Mouse (Mus musculus) 3134 (cell line): ENCODE results near the gene Crybb1.

ENCODE experiments used
- DNase-seq: peaks from one replicate; pipeline ENCODE4 v3.0.0-alpha.2; 2011; ENCODE audit warnings: low spot score; ENCODE audit not compliant: insufficient read length; ENCODE audit errors: extremely low read depth

Crybb1 gene

DNA sequence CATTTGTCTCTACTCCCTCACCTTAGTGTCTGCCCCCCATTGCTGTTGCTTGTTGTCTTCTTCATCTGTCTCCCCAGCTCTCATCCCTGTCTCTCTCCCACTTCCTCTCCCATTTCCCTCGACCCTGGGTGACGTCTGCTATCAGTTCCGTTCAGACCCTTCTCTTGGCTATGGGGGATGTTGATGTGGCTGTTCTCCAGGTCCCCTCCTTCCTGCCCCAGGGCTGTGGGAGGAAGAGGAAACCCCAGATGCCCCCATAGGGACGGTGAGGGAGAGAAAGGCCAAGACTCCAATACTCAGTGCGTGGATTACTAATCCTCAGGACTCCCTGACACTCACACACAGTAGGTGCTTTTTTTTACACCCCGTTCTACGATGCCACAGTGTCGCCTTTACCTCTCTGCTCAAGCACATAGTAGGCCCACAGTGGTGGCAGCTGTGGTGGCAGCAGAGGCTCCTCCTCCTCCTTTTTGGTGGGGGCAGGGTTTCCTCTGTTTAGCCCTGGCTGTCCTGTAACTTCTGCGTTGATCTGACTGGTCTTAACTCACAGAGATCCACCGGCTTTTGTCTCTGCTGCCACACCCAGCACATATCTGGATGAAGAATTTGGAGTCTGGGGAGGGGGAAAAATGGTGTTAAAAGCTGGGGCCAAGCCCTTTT, 28.1 kb downstream of the Crybb1 start:
- no peak for DNase-seq

DNA sequence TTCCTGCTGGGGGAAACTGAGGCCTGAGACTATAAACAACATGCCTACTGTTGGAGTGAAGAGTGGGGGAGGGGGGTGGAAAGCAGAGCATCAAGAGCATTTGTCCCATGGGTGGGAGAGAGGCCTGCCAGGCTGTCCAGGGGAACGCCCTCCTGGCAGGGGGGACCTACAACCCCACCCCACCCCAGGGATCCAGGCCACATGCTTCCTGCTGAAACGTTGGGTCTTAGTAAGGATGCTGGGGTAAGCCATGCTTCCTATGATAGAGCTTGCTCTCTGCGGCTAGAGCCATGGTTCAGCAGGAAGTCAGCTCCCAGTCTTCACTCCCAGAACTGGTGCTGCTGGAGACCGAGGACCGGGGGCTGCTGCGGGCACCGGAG, 28.6 kb downstream of the Crybb1 start:
- DNase-seq = no peak

DNA sequence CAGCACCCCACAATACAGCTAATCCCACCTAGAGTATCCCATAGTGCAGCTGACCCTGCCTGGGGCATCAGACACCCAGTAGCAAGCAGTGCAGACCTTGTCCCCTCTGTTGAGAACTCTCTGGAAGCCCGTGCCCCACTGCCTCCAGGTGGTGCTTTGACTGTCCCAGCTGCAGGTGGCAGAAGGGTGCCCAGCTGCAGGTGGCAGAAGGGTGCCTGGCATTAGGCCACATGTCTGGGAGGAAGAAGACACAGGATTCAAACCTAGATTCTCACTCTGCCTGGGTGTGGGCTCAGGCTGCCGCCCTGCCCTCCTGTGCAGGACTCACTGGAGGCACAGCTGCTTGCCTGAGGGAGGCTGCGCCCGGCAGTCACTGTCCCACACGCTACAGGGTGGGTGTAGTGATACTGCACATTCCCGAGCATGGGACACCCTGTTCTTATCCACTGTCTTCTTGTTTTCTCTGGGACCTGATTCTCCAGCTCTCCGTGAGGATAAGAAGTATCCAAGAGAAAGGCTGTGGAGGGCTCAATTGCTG, 30.0 kb downstream of the Crybb1 start:
- no peak for DNase-seq

DNA sequence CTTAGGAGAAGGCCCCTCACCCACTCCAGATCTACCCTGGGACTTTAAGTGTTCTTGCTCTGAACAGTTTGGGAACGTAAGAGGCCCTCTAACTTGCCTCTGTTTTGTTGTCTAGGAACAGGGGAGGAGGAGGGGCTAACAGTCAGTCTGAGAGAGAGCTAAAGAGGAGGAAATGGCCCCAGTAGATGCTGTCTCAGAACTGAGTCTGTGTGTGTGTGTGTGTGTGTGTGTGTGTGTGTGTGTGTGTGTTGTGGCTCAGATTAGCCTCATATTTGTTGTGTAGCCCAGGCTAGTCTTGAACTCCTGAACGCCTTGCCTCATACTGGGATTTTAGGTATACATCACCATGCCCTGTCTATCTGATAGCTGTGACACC, 31.0 kb downstream of the Crybb1 start:
- no peak for DNase-seq

DNA sequence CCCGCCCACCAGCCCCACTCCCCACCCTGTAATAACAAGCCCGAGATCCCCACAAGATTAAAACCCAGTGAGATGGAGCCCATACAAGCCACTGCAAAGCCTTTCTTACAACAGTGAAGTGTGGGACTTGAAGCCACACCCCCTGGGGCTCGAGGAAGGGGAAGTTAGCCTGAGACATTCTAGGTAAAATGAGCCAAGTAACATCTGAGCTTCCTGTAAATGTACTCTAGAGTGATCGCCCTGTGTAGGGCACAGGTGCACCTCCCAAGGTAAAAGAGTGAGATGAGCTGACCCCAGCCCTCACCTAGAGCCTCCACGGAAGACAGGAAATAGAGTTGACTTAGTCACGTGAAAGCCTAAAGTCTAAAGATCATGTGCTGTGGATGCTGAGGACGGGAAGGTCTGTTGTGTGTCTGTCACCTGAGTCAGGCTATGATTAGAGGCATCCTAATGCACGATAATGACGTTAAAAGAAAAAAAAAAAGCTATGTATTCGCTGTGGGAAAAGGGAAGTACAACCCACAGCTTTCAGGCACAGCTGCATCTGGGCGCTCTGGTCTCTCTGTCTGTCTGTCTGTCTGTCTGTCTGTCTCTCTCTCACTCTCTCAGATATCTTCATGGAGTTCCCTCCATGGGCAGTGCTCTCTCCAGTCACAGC, 31.5 kb downstream of the Crybb1 start:
- no peak for DNase-seq

DNA sequence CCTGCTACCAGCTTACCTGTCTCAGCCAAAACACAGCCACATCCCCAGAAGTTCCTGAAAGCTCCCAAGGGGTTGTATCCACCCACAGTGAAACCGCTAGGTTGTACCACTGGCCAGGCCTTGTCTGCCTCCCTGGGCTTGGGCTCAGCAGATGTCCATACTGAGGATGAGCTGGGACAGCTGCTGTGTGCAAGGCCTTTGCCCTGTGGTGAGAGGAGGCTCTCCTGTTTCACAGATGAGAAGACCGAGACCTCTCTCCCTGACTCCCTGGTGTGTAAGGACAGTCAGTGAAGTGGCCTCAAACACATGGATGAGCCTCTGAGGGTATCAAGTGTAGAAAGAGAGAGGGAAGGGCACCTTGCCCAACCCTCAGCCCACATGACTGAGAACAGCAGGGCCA, 32.0 kb downstream of the Crybb1 start:
- DNase-seq = no peak

DNA sequence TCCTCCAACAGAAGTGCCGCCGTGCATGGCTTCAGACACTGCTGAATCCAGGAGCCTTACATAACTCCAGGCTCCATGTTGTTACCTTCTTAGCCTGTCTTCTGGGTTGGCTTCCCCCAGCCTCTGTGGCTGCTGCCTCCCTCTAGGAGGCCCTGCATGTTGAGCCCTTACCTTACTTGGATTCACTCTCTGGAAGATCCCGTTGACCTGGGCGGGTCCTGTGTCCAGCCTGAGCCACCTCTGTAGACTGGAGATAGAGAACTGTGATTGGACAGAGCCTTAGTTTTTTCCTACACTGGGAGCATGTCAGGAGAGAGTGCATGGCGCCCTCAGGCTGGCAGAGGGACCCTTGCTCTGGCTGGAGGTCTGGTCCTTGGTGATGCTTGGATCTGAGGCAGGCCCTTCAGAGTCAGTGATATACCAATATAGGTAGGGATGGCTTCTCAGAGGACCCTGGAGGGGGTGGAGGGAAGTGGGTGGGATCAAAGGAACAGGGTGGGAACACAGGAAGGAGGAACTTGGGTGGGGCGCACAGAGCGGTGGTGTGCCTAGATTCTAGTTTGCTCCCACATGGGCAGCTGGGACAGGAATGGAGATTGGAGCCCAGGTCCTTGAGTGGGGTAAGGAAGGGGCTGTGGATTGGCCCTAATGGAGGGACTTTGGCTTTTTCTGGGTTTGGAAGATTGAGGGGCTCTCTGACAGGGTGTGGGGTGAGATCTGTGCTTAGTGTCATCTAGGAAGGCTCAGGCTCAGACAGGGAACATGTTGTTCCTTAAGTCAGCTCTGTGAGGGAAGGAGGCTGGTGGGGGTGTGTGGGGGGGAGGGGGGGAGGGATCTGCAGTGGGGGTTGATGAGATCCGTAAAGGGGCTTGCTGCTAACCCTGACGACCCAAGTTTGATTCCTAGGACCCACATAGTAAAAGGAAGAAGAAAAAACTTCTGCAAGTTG, 32.9 kb downstream of the Crybb1 start:
- DNase-seq = no peak

DNA sequence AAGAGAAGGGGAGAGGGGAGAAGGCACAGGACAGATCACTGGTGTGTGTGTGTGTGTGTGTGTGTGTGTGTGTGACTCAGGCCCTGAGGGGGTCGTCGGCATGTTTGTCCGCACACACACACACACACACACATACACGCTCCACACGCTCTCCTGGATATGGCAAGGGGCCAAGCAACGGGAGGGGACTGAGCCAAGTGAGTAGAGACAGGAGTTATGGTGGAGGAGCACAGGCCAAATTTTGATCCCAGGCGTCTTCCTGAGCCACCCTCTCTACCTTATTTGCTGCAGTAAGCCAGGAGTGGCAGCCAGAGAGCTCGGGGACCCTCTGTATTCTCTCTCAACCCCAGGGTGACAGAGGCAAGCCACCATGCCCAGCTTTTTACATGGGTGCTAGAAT, 33.6 kb downstream of the Crybb1 start:
- DNase-seq = no peak

DNA sequence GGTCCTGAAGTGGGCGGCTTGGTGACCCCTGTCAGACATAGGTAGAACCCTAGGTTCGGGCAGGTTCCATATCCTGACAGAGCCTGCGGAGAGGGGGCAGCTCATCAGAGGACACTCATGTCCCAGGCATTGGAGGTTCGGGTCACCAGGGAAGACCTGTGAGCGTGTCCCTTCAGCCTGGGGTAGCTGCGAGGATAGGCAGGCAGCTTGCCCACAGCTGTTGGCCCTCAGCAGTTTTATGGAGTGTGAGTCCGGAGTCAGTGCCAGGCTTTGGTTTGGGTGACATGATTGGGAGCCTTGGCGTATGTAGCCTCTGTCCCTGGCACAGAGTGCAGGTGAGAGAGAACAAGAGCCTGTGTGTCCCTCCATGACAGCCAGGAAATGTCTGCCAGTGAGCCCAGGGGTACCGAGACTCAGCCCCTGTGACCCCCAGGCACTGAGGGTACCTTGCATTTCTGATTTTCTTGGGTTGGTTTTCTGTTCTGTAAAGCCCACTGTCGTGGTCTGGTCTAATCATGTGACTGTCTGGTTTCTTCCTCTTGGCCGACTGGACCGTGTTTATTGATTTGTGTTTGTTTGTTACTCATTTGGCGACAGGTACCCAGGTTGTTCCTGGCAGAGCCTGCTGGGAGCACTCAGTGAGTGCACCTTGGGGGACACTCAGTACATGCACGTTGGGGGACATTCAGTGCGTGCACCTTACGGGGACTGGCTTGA, 34.4 kb downstream of the Crybb1 start:
- DNase-seq = no peak

DNA sequence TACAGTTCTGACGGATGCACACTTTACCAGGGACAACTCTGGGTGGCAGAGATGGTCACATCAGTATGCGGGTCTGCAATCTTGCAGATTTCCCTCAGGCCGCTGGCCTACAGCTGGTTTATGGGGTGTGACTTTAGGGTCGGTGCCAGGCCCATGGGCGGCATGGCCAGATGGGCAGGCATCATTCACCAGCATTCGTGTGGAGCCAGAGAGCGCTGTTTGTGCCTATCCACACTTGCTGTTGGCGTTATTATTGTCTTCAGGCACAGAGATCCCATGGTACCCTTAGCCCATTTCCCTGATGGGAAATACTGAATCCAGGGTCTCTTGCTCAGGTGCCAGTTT, 34.9 kb downstream of the Crybb1 start:
- no peak for DNase-seq

DNA sequence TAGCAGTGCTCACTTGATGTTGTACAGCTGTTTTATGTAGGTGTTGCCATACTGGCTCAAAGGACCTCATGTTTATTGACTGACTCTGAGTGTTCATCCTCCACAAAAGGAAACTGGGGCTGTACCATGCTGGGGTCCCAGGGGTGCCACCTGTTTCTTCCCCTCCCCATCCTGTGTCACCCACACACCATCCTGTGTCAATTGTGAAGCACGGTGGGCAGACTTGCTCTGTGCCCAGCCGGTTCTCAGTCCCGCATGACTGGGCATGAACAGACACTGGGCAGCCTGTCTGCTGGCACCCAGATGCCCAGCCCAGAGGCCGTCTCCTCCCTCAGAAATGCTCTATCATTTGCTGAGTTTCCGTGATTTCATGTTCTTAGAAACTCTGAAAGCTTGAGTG, 36.3 kb downstream of the Crybb1 start:
- no peak for DNase-seq

DNA sequence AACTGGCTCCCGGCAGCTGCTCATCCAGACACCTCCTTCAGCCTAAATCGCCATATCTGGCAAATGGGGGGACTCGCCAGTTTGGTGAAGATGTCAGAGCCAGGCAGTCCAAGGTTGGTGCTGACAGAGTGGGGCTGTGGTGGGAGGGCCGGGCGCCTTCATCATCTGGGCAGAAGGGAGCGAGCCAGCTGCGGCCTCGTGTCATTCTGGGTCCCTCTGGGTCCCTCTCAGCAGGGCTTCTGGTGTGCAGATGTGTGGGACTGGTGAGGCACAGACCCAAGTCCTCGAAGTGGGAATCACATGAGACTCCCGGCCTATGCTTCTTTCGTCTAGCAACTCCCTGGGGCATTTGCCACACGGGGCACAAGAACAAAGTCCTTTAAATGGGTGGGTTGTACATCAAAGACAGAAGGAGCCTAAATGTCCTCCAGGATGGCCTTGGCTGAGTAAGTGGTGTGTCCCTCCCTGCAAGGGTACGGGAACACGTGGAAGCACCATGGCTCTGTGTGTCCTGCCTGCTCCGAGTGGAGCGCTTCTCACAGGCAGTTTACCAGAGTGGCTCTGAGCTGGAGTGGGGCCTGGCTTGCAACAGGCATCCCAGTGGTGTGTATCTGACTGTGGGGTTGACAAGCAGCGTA, 36.8 kb downstream of the Crybb1 start:
- DNase-seq = no peak

DNA sequence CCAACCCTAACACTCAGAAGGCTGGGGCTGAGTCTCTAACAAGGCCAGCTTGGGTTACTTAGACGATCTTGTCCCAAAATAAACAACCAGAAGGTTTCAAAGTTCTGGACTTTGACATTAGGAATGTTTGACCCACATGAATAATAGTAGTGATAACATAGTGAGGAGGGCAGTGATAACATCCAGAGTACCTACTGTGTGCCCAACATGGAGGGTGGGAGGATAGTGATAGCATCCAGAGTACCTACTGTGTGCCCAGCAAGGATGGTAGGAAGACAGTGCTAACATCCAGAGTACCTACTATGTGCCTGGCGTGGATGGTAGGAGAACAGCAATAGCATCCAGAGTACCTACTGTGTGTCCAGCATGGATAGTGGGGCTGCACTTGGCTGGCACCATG, 38.2 kb downstream of the Crybb1 start:
- DNase-seq = no peak

DNA sequence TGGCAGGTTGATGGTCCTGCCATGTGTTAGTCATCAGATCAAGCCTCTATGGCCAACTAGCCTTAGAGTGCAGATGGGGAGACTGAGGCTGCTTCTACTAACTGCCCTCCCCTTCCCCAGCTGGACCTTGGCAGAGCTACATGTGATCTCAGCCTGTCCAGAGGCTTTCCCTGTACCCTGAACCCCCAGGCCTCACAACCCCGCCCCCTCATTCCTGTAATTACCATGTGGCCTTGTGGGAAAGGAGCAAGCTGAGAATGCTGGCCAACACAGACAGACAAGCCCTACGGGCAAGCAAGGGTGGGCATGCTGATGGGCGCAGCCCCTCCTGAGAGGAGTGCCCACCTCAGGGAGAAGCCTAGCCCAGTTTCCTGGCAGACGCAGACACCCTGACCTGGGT, 39.1 kb downstream of the Crybb1 start:
- no peak for DNase-seq

DNA sequence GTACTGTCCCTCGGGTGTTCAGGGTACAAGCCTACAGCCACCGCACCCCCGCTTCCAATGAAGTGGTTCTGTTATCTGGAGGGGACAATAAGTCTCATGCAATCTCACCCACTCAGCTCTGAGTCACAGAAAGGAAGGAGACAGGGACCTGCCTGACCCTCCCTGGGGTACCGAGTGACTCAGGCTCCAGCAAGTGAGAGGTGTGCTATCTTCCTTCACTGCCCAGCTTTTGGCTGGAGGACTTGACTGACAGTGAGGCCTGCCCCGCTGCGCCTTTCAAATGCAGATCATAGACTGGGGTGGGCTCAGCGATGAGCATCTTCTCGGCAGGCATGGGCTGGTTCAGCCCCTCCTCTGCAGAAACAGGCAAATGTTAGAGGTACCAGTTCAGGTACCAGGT, 39.5 kb downstream of the Crybb1 start:
- no peak for DNase-seq

DNA sequence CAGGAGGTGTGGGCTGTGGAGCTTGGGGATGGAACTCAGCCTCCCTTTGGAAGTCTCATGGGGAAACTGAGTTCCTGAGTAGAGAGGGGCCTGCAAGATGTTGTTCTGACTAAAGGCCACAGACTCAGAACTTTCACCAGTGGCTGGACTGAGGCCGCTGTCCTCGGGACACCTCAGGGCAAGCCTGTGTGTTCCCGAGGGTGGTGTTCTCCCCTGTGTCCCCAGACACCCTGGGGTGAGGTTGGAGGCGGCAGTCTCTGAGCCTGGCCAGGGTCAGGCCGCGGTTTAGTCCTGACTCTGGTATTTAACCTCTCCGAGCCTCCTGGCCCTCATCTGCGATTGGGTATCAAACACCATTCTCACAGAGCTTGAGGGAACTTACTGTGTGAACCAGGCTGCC, 39.9 kb downstream of the Crybb1 start:
- no peak for DNase-seq

DNA sequence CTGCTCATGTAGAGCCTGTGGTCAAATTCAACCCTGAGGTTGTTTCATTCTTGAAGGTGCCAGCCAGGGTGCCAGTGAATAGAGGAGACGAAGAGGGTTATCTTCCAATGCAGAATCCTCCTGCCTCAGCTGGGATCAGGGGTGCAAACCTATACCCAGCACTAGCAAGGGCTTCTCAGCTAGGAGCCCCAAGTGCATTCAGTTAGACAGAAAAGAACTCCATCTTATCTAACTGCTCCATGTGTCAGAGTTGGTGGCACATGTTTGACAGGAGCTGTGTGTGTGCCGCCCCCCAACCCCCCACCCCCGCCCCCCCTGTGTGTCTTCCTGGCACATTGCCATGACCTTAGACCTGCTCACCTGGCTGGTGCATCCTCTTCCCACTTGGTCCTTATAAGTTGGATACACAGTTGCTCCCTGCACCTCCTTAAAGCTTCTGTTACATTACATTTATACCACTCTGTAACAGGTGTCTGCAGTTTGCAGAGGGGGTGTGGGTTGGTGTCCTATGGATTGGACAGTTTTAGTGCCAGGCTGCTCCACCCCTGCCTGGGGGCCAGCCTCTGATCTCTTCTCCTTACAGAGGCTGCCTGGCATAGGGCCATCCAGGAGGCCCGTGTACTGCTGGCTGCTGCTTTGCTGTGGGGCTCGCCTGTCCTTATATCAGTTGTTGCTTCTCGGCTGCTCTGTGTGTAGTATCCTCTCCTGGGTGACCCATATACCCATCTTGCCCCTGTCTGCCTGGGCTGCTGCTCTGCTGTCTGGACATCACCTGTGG, 41.0 kb downstream of the Crybb1 start:
- no peak for DNase-seq

DNA sequence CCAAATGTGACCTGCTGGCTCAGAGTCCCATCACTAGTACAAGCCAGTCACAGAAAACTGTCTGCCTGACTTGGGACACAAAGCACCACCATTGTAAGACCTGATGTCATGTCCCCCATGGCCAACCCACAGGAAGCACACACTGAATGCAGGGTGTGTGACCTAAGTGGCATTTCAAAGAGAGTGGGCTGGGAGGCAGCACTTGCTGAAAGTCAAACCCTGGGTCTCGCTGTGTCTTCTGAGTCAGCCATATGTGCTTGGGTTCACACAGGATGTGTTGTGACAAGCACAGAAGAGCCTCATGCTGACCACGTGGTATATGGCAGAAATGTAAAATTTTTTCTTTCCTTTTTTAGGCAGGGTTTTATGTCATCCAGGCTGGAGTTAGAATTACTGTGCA, 41.6 kb downstream of the Crybb1 start:
- no peak for DNase-seq

DNA sequence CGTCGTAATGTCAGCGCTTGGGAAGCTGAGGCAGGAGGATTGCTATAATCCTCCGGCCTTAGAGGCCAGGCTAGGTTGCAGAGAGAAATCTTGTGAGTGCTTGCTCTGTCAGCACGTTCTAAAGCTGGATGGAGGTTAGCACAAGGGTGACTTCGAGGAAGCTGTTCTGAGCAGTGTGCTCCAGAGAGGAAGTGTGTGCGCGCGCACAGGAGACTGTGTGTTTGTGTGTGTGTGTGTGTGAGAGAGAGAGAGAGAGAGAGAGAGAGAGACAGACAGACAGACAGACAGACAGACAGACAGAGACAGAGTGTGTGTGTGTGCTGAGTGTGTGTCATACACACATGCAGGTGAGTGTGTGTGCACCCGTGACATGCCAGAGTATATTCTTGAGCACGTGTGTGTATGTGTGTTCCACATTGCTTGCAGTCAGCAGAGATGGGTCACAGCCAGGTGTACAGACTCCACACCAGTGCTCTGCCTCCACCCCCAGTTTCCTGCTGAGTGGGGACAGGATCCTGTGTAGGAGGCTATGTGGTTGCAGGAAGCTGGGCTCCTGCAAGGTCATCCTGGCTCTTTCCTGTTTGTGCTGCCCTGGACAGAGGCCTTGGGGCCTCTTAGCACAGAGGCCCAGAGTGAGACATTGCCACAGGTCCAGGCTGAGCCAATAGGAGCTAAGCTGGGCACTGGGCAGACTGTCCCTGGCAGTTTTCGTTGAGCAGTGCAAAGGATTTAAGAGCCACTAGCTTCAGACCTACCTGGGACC, 42.8 kb downstream of the Crybb1 start:
- DNase-seq = no peak
